Mouse (Mus musculus) frontal cortex, postnatal 10 days (tissue): ENCODE measurements around the gene Akr1b7.

ENCODE experiments used
- DNase-seq, 2 experiments: peaks; one replicate each; pipeline ENCODE4 v3.0.0; 2022; ENCODE audit warnings: low spot score in 2 of 2, mixed read lengths in 1 of 2

The Akr1b7 gene

GRCm38 (mm10) chr6:34439006-34439405 is 26.9 kb downstream of the Akr1b7 start:
- no peak for DNase-seq

GRCm38 (mm10) chr6:34441556-34442257 is 29.6 kb downstream of the Akr1b7 start:
- no peak for DNase-seq

GRCm38 (mm10) chr6:34443791-34444190 is 31.7 kb downstream of the Akr1b7 start:
- DNase-seq, result no peak

GRCm38 (mm10) chr6:34447961-34448360 is 35.8 kb downstream of the Akr1b7 start:
- peak; percentile 34 to 53 for DNase-seq

GRCm38 (mm10) chr6:34448696-34449095 is 36.6 kb downstream of the Akr1b7 start:
- no peak for DNase-seq

GRCm38 (mm10) chr6:34452963-34453770 is 41.0 kb downstream of the Akr1b7 start:
- DNase-seq, result no peak

GRCm38 (mm10) chr6:34459456-34459855 is 47.3 kb downstream of the Akr1b7 start:
- no peak for DNase-seq

- DNase-seq, result no peak
These were observed 48.5 kb downstream of the Akr1b7 start for GRCm38 (mm10) chr6:34460651-34461050.

- DNase-seq, result no peak
These were observed 51.4 kb downstream of the Akr1b7 start for GRCm38 (mm10) chr6:34463582-34463981.

- DNase-seq, result no peak
These were observed 59.4 kb downstream of the Akr1b7 start for GRCm38 (mm10) chr6:34471434-34472110.
